Comparison of ENCODE assay signal across 8 mouse cellular contexts in genomic region chr3:100969176-100969917, GRCm38 (mm10). TPM values are rescaled to one million over a fixed set of nuclear protein-coding genes. Genes with fewer than 3 reads are reported as not detected.
DNase-seq lines count a peak whose midpoint lies in the region; ATAC-seq lines count a peak whose summit lies in the region.

Ttf2 (minus strand) TSS chr3:100969663.

- peak within 1 kb of the TSS; percentile 88 for H3K27ac ChIP-seq in heart, embryonic 10.5 days
- peak within 1 kb of the TSS; percentile 72 for H3K27ac ChIP-seq in kidney, embryonic 15.5 days

- H3K27me3 ChIP-seq in heart, embryonic 10.5 days (ENCODE audit: insufficient read depth, poor library complexity, severe bottlenecking): no peaks in the 10 kb centered on the region
- no peaks in the 10 kb centered on the region for H3K27me3 ChIP-seq in kidney, embryonic 15.5 days

- peak; percentile 94 for DNase-seq in B cell, adult 2 months
- DNase-seq in brain, adult 2 months (ENCODE audit: low read depth, low spot score): peak; percentile 92
- DNase-seq in heart, embryonic 10.5 days (ENCODE audit: low spot score): peak; percentile 98
- DNase-seq in liver: peak; percentile 95
- peak; percentile 94 to 97 for DNase-seq in spleen, postnatal 4 days (ENCODE audit: low spot score in 2 of 2)

- peak within 1 kb of the TSS; percentile 64 for H3K4me2 ChIP-seq in kidney, embryonic 15.5 days

- H3K4me3 ChIP-seq in heart, embryonic 10.5 days: peak within 1 kb of the TSS; percentile 89
- peak within 1 kb of the TSS; percentile 66 for H3K4me3 ChIP-seq in kidney, embryonic 15.5 days (replicated peaks)

- peak; percentile 96 for ATAC-seq in erythroblast, adult 5-6 weeks (replicated peaks; ENCODE audit: low FRiP score, poor library complexity, severe bottlenecking)
- ATAC-seq in kidney, embryonic 15.5 days (replicated peaks; ENCODE audit: low FRiP score): peak; percentile 99
- peak; percentile 97 for ATAC-seq in monocyte, adult 5-6 weeks (replicated peaks; ENCODE audit: insufficient number of reproducible peaks, low FRiP score, low TSS enrichment, poor library complexity, severe bottlenecking)

- H3K9me3 ChIP-seq in heart, embryonic 10.5 days: no peaks in the 10 kb centered on the region
- H3K9me3 ChIP-seq in kidney, embryonic 15.5 days (replicated peaks): no peaks in the 10 kb centered on the region

- H3K36me3 ChIP-seq in heart, embryonic 10.5 days: peaks cover 15% of the 10 kb centered on the region; the same call in 1 of the 2 replicates
- H3K36me3 ChIP-seq in kidney, embryonic 15.5 days: peaks cover 18% of the 10 kb centered on the region

- peak within 1 kb of the TSS; percentile 59 for H3K9ac ChIP-seq in kidney, embryonic 15.5 days

- WGBS in heart, embryonic 10.5 days: under 1% methylated on average over 40 of the region's 40 CpGs
- under 1% methylated on average over 40 of the region's 40 CpGs for WGBS in kidney, embryonic 15.5 days

- H3K4me1 ChIP-seq in heart, embryonic 10.5 days: peaks cover 10% of the 10 kb centered on the region
- H3K4me1 ChIP-seq in kidney, embryonic 15.5 days: peaks cover 8% of the 10 kb centered on the region

RNA-seq across cellular contexts. Expression of gene Ttf2, which starts in this region (rescaled TPM):
- total RNA-seq in erythroblast, adult 5-6 weeks (2015; ENCODE audit: low replicate concordance): 5.8 and 9.4 TPM in 2 replicates
- 12.4 and 14.2 TPM in 2 replicates for total RNA-seq in erythroblast, adult 5-6 weeks (2017; ENCODE audit: low replicate concordance)
- polyA plus RNA-seq in heart, embryonic 10.5 days (2016; fragmentation: Nextera tagmentation; extraction: Ambion mirVana): 18.0 and 18.1 TPM in 2 replicates
- polyA plus RNA-seq in kidney, embryonic 15.5 days (2015; fragmentation: Nextera tagmentation; extraction: Ambion mirVana): 19.0 and 19.9 TPM in 2 replicates
- total RNA-seq in monocyte, adult 5-6 weeks (2017): 7.4 to 18.3 TPM (median 8.6 TPM) in 3 replicates

Comparison
In these comparisons a context has a peak if more than half of its experiments do, and no peak if none do; other contexts are left out.
1. Peak in every context shown above with its lines: DNase-seq, ATAC-seq, H3K4me3 ChIP-seq and H3K27ac ChIP-seq.